Mouse (Mus musculus) heart, adult 2 months (tissue): Measurements from ENCODE around the gene Cdk17. TPM values are rescaled to one million over a fixed set of nuclear protein-coding genes. Genes with fewer than 3 reads are reported as not detected.
A peak's percentile ranks its signal among the peaks of the same experiment; 100 is the strongest.
"Not testable (repeated sequence)": the region's sequence is repeated elsewhere in the genome, so short reads cannot be mapped to it uniquely, and the experiment has no call there.

ENCODE experiments used
- DNase-seq, 2 experiments: peaks; one replicate each; pipeline ENCODE4 v3.0.0; 2021
- H3K27ac ChIP-seq: fragments of 200-600 bp; 2 replicates; pipeline ENCODE4 v1.8.1; 2022
- H3K27me3 ChIP-seq: fragments of 200-500 bp; 2 replicates; pipeline ENCODE4 v1.6.1; 2012; ENCODE audit warnings: mild to moderate bottlenecking, low read length, inconsistent platforms, mixed read lengths; ENCODE audit not compliant: control insufficient read depth, insufficient read depth
- H3K36me3 ChIP-seq: fragments of 200-500 bp; 2 replicates; pipeline ENCODE4 v1.6.1; 2012; ENCODE audit warnings: low read length, inconsistent platforms; ENCODE audit not compliant: control insufficient read depth, insufficient read depth
- H3K4me1 ChIP-seq: fragments of 200-500 bp; 2 replicates; pipeline ENCODE4 v1.6.1; 2011; ENCODE audit warnings: low read length; ENCODE audit not compliant: control insufficient read depth, insufficient read depth
- H3K4me3 ChIP-seq: fragments of 200-600 bp; 2 replicates; pipeline ENCODE4 v1.8.1; 2022
- H3K79me2 ChIP-seq: fragments of 200-500 bp; replicated peaks from 2 replicates; pipeline ENCODE4 v1.6.1; 2012; ENCODE audit warnings: mild to moderate bottlenecking, inconsistent platforms, low read length, moderate library complexity, mixed read lengths; ENCODE audit not compliant: control insufficient read depth, insufficient read depth
- H3K9ac ChIP-seq: fragments of 200-500 bp; 2 replicates; pipeline ENCODE4 v1.6.1; 2012; ENCODE audit warnings: low read depth, mild to moderate bottlenecking, control low read depth, inconsistent platforms, low read length, mixed read lengths
- CTCF ChIP-seq: fragments of 200-600 bp; IDR thresholded peaks from 2 replicates; pipeline ENCODE4 v1.8.1; 2022; ENCODE audit warnings: antibody characterized with exemption, mild to moderate bottlenecking, moderate library complexity
- EP300 ChIP-seq: fragments of 200-500 bp; IDR thresholded peaks from 2 replicates; pipeline ENCODE4 v1.6.1; 2011; ENCODE audit warnings: low read depth, low read length, control low read depth; ENCODE audit not compliant: insufficient read depth
- POLR2A ChIP-seq: fragments of 200-500 bp; IDR thresholded peaks from 2 replicates; pipeline ENCODE4 v1.6.1; 2011; ENCODE audit warnings: mild to moderate bottlenecking, low read depth, low read length, control low read depth; ENCODE audit not compliant: insufficient read depth
- WGBS: fragments of 180-500 bp; shearing (Covaris S2); methylation state at CpG from one replicate; pipeline ENCODE4 v1.1.7; 2018; 5-methylcytosine and 5-hydroxymethylcytosine counted together
- intact Hi-C: fragments of 180-260 bp; cut with DNase I; formaldehyde crosslinking; loops from one replicate; pipeline ENCODE4 v1.15.1; 2025
- polyA plus RNA-seq: library from polyadenylated mRNA; depleted of rRNA; stranded (reverse); fragments of >200 nt; gene quantifications from 2 replicates; pipeline ENCODE4 v1.2.3, GENCODE M21; 2012
- total RNA-seq, 2 experiments: library from RNA; stranded (reverse); gene quantifications; 2 replicates each; pipeline ENCODE4 v1.2.3; 2021

Gene Cdk17
- total and polyA plus RNA-seq, 3 experiments = 14.3 to 18.8 (median 16.6) TPM

- Histone ChIP-seq H3K4me1 (no peaks in the 10 kb centered on the region; the same call in 1 of the 2 replicates), H3K4me3 (no peak overlapping the region), H3K36me3 (no peaks in the 10 kb centered on the region), H3K79me2 (no peaks in the 10 kb centered on the region), H3K9ac (no peak overlapping the region), H3K27me3 (no peaks in the 10 kb centered on the region), H3K27ac (peak overlapping the region; percentile 15; the same call in 1 of the 2 replicates)
- 88% methylated on average over 5 of the region's 5 CpGs for WGBS
- TF ChIP-seq EP300 = no peak
- TF ChIP-seq POLR2A = no peak
- no peak for TF ChIP-seq CTCF
- no peak for DNase-seq
- intact Hi-C loops = no loop called here
Measured at GRCm38 (mm10) chr10:93152698-93153097, 8.0 kb upstream of the Cdk17 start.

- H3K4me3 ChIP-seq, H3K36me3 ChIP-seq, H3K4me1 ChIP-seq, intact Hi-C loops, H3K9ac ChIP-seq, H3K27me3 ChIP-seq, H3K79me2 ChIP-seq, DNase-seq, H3K27ac ChIP-seq: not testable (repeated sequence)
- WGBS = 89% methylated on average over 2 of the region's 2 CpGs
Measured at GRCm38 (mm10) chr10:93153404-93153803, 7.3 kb upstream of the Cdk17 start.

- Histone ChIP-seq H3K9ac (peak overlapping the region; percentile 47), H3K36me3 (peaks cover 6% of the 10 kb centered on the region), H3K27ac (peak overlapping the region; percentile 81), H3K4me1 (peaks cover 8% of the 10 kb centered on the region), H3K79me2 (no peaks in the 10 kb centered on the region), H3K27me3 (no peaks in the 10 kb centered on the region), H3K4me3 (peak overlapping the region; percentile 61)
- WGBS = 19% methylated on average over 17 of the region's 17 CpGs
- intact Hi-C loops = loop anchor here (2.0 to 5.0 kb wide), 5 partner anchors 37 to 311 kb away; partner anchors contain the start of gene Lta4h
- TF ChIP-seq EP300 = no peak
- TF ChIP-seq POLR2A = peak; percentile 94
- TF ChIP-seq CTCF = no peak
- no peak for DNase-seq
Measured at GRCm38 (mm10) chr10:93159651-93160496, 801 bp upstream of the Cdk17 start.

- 0 out of 2 replicates have a peak, but pooled peaks have one; percentile 31 for TF ChIP-seq POLR2A
- peak; percentile 97 for TF ChIP-seq CTCF
- TF ChIP-seq EP300 = no peak
- intact Hi-C loops = loop anchor here (2.0 to 5.0 kb wide), 5 partner anchors 38 to 310 kb away; partner anchors contain the start of gene Lta4h
- peak overlapping the region; percentile 91 for H3K9ac ChIP-seq
- peak; percentile 88 to 95 for DNase-seq
- peaks cover 8% of the 10 kb centered on the region for H3K4me1 ChIP-seq
- 2% methylated on average over 25 of the region's 26 CpGs for WGBS
- H3K36me3 ChIP-seq = peaks cover 10% of the 10 kb centered on the region
- no peaks in the 10 kb centered on the region for H3K27me3 ChIP-seq
- H3K27ac ChIP-seq = peak overlapping the region; percentile 98
- H3K4me3 ChIP-seq = peak overlapping the region; percentile 98
- no peaks in the 10 kb centered on the region for H3K79me2 ChIP-seq
Measured at GRCm38 (mm10) chr10:93160497-93160806, 223 bp upstream of the Cdk17 start.

DNA sequence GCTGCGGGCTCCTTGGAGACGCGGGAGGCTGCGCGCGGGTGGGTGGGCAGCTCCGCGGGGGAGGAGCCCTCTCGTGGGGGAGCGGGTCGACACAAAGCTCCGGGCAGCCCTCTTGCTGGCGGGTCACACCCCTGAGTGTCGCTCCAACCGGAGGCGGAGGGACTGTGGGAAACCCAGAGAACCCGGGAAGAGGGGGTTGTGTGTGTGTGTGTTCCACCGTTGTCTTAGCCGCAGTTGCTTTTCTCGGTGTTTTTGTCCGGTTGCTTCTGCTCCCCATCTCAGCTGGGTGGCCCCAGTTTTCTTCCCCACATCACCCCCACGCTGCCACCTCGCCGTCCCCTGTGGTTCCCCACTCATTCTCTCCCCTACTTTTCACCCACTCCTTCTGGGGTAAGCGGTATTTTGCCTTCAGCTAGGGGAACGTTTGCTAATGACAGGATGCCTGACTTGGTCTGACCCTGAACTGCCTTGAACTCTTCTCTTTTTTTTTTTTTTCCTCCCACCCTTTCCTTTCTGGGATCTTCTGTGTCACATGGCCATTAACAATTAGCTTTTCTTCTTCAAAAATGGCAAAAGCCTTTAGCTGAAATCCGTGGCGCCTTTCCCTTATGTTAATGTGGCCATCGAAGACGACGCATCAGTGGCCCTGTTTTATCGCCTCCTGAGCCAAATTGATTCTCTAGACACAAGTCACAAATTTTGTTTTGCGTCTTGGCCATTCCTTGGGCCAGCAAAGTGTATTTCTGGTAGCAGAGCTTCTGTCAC lies 1.0 kb downstream of the Cdk17 start:
- Histone ChIP-seq H3K79me2 (no peaks in the 10 kb centered on the region), H3K4me3 (peak overlapping the region; percentile 98), H3K4me1 (peaks cover 14% of the 10 kb centered on the region), H3K27me3 (no peaks in the 10 kb centered on the region), H3K9ac (peak overlapping the region; percentile 91), H3K27ac (peak overlapping the region; percentile 98), H3K36me3 (peaks cover 13% of the 10 kb centered on the region)
- WGBS = 1% methylated on average over 31 of the region's 33 CpGs
- peak in 1 of 2 experiments; percentile 85 for DNase-seq
- intact Hi-C loops = loop anchor here (2.0 to 5.0 kb wide), 5 partner anchors 39 to 309 kb away; partner anchors contain the start of gene Lta4h
- no peak for TF ChIP-seq CTCF
- peak; percentile 66; the same call in 1 of the 2 replicates for TF ChIP-seq POLR2A
- 0 out of 2 replicates have a peak, but pooled peaks have one; percentile 12 for TF ChIP-seq EP300
